Mouse (Mus musculus) erythroblast, embryonic 14.5 days (primary cell): ENCODE measurements around the gene Kng2. TPM values are rescaled to one million over a fixed set of nuclear protein-coding genes. Genes with fewer than 3 reads are reported as not detected.
"Not testable (repeated sequence)": the region's sequence is repeated elsewhere in the genome, so short reads cannot be mapped to it uniquely, and the experiment has no call there.

ENCODE experiments used
- H3K27me3 ChIP-seq: 2 replicates; pipeline ENCODE4 v1.6.1; 2012; ENCODE audit warnings: inconsistent platforms; ENCODE audit not compliant: control insufficient read depth
- H3K36me3 ChIP-seq: 2 replicates; pipeline ENCODE4 v1.6.1; 2012; ENCODE audit warnings: mild to moderate bottlenecking, inconsistent platforms; ENCODE audit not compliant: control insufficient read depth
- H3K4me1 ChIP-seq: 2 replicates; pipeline ENCODE4 v1.6.1; 2012; ENCODE audit warnings: inconsistent platforms; ENCODE audit not compliant: control insufficient read depth
- H3K4me3 ChIP-seq: replicated peaks from 2 replicates; pipeline ENCODE3; 2012; ENCODE audit warnings: moderate library complexity, mild to moderate bottlenecking, inconsistent platforms
- H3K9me3 ChIP-seq: 2 replicates; pipeline ENCODE4 v1.6.1; 2012; ENCODE audit warnings: low read length, inconsistent platforms, mixed read lengths; ENCODE audit not compliant: control insufficient read depth
- GATA1 ChIP-seq: IDR thresholded peaks from 2 replicates; pipeline ENCODE4 v1.6.1; 2012; ENCODE audit warnings: low read length, inconsistent platforms, mixed read lengths
- TAL1 ChIP-seq: IDR thresholded peaks from 3 replicates; pipeline ENCODE4 v1.6.1; 2012; ENCODE audit warnings: low read length, inconsistent platforms, mixed read lengths
- polyA plus RNA-seq: library from polyadenylated mRNA; stranded (reverse); fragments of >175 nt; gene quantifications from 2 replicates; pipeline ENCODE4 v1.2.3, GENCODE M21; 2012

Kng2 gene
- polyA plus RNA-seq, 1 experiment: not detected

DNA sequence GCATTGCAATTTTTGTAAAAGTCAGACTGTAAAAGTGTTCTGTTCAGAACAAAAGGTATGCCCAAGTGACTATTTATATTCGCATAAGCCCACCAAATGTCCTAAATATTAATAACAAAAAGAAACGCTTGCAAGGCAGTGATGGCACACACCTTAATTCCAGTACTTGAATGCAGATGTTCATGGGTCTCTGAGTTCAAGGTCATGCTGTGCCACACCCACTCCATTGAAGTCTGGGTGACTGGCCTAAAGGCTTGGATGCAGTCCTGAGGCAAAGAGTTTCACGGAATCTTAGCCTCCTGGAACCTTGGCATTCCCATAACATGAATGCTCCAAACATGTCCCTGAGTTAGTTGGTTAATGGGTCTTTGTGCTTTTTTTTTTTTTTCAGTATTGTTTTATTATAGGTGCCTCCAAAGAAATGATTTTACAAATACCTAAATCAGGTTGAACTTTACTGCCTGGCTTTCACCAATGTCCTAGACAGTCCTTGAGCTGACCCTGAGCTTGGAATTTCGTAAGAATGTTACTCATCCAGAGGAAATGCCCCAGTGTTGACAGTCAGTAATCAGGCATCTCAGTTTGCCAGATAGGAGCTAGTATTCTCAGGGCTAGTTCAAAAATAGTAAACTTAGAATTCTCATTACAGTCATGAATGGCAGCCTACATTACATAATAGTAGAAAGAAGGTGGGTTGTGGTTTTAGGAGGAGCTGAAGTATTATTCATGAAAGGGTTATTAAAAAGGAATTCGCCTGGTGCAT lies 1.6 kb upstream of the Kng2 start:
- Histone ChIP-seq H3K27me3 (no peaks in the 10 kb centered on the region), H3K4me3 (no peak overlapping the region), H3K4me1 (no peaks in the 10 kb centered on the region), H3K36me3 (no peaks in the 10 kb centered on the region), H3K9me3 (no peaks in the 10 kb centered on the region)
- TF ChIP-seq GATA1: no peak
- TF ChIP-seq TAL1: no peak

DNA sequence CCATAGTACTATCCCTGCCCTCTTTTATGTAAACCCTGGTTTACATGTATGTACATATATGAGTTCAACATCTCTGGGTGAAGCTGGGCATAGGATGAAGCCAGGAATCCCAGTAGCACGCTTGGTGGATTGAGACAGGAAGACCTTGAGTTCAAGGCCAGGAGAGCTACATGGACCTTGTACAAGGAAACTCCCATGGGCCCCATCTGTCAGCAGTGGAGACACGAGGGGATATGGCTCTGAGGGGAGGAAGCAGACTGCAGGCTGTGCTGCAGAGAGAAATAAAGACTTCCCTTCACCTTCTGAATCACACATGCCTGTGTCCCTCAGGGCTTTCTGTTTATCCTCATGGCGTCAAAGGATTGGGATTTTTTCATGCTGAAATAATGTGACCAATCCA lies 1.9 kb downstream of the Kng2 start:
- H3K4me3 ChIP-seq: not testable (repeated sequence)

DNA sequence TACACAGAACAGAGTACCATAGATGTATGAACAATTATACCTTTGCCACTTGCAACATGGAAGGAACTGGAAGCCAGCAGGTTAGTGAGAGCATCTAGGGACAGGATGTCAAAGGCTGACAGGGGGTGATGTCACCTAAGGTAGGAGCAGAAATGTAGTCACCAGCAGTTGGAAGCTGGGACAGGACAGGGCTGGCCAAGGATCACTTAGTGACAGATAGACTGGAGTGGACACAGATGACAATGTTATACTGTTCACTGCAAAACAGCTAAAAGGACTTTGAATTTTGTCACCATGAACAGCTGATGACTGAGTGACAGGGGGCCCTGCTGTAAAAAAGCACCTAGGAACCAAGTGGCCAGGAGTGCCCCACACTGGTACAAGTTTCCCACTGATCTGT lies 2.7 kb downstream of the Kng2 start:
- no peaks in the 10 kb centered on the region for H3K36me3 ChIP-seq
- no peak overlapping the region for H3K4me3 ChIP-seq
- H3K27me3 ChIP-seq: no peaks in the 10 kb centered on the region
- TF ChIP-seq GATA1 (no peak), TAL1 (no peak)
- no peaks in the 10 kb centered on the region for H3K4me1 ChIP-seq
- no peaks in the 10 kb centered on the region for H3K9me3 ChIP-seq

More for the DNA sequence above, 1.9 kb downstream of the Kng2 start:
- not testable (repeated sequence) for H3K9me3 ChIP-seq, H3K27me3 ChIP-seq, H3K4me1 ChIP-seq, H3K36me3 ChIP-seq

DNA sequence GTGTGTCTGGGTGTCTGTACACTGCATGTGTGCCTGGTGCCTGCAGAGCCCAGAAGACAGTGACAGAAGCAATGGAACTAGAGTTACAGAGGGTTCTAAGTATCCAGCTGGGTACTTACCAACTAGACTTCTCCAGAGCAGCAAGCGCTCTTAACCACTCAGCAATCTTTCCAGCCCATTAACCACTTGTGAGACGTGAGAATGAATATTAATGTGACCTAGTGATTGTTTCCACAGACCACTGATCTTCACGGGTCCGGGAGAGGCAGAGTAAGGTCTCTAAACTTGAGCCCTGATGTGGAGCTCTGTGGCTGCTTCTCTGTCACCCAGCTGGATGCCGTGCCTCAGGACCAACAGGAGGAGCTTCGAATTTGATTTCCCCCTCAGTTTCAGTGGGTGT lies 4.2 kb downstream of the Kng2 start:
- no peaks in the 10 kb centered on the region for H3K36me3 ChIP-seq
- H3K27me3 ChIP-seq: no peaks in the 10 kb centered on the region
- TF ChIP-seq GATA1 (no peak), TAL1 (no peak)
- H3K4me3 ChIP-seq: no peak overlapping the region
- H3K4me1 ChIP-seq: no peaks in the 10 kb centered on the region
- no peaks in the 10 kb centered on the region for H3K9me3 ChIP-seq

DNA sequence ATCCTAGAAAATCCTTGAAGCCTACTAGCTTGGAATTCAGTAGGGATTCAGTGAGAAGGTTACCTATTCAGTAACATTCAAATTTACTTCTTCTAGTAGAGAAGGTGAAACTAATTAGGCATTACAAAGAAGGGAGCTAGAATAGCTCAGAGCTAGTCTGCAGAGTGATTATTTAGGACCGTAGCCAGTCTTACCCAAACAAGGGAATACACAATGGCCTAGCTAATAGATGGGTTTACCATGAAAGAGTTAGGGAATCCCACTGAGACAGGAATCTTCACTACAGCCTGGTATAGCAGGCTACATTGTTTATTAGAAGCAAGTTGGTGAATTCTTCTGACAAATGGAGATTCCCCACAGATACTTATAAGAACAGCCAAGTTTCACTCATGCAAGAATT lies 8.7 kb downstream of the Kng2 start:
- H3K9me3 ChIP-seq, H3K4me3 ChIP-seq, H3K36me3 ChIP-seq, H3K4me1 ChIP-seq, H3K27me3 ChIP-seq: not testable (repeated sequence)

GRCm38 (mm10) chr16:23014645-23015044 lies 14.6 kb downstream of the Kng2 start:
- not testable (repeated sequence) for H3K4me1 ChIP-seq, H3K36me3 ChIP-seq, H3K27me3 ChIP-seq, H3K9me3 ChIP-seq, H3K4me3 ChIP-seq

DNA sequence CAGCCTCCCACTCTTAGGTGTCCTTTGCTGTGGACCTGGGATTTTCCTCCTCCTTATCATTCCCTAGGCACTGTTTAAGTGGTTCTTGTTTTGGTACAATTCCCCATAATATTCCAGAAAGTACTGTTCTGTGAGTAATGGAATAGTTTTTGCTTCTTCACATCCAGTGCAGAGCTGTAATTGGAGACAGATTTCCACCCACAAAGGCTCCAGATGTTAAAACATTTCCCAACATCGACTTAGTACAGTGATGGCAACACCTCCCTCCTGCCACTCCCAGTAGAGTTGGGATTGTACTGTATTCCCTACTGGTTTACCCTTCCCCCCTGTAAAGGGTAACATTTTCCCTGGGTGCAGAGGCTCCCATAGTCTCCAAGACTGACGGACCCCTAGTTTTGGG lies 15.5 kb downstream of the Kng2 start:
- not testable (repeated sequence) for H3K36me3 ChIP-seq, H3K4me1 ChIP-seq, H3K9me3 ChIP-seq, H3K27me3 ChIP-seq, H3K4me3 ChIP-seq

- not testable (repeated sequence) for H3K27me3 ChIP-seq, H3K36me3 ChIP-seq, H3K9me3 ChIP-seq, H3K4me3 ChIP-seq, H3K4me1 ChIP-seq
Measured at GRCm38 (mm10) chr16:22996951-22997350, 32.3 kb downstream of the Kng2 start.

GRCm38 (mm10) chr16:22967383-22968030 lies 61.8 kb downstream of the Kng2 start:
- no peaks in the 10 kb centered on the region for H3K9me3 ChIP-seq
- H3K4me3 ChIP-seq: no peak overlapping the region
- no peaks in the 10 kb centered on the region for H3K4me1 ChIP-seq
- TF ChIP-seq TAL1 (no peak), GATA1 (no peak)
- no peaks in the 10 kb centered on the region for H3K27me3 ChIP-seq
- H3K36me3 ChIP-seq: no peaks in the 10 kb centered on the region

- no peak for TF ChIP-seq GATA1
- no peak for TF ChIP-seq TAL1
Measured at GRCm38 (mm10) chr16:22963293-22963692, 66.0 kb downstream of the Kng2 start.

More at GRCm38 (mm10) chr16:22963293-22963692, 66.0 kb downstream of the Kng2 start:
- Histone ChIP-seq H3K4me3 (no peak overlapping the region), H3K27me3 (no peaks in the 10 kb centered on the region), H3K4me1 (no peaks in the 10 kb centered on the region), H3K9me3 (no peaks in the 10 kb centered on the region), H3K36me3 (no peaks in the 10 kb centered on the region)
